Mouse (Mus musculus): ENCODE data around the gene Defb35. TPM values are rescaled to one million over a fixed set of nuclear protein-coding genes. Genes with fewer than 3 reads are reported as not detected.
"Not testable (repeated sequence)": the region's sequence is repeated elsewhere in the genome, so short reads cannot be mapped to it uniquely, and the experiment has no call there.

The Defb35 gene
- not detected for total RNA-seq (2018; cell fraction: chromatin; rRNA removed)
- total RNA-seq (2018; cell fraction: cytosol; rRNA removed): not detected
- not detected for total RNA-seq (2018; cell fraction: nucleus; rRNA removed)
- not detected in 3 replicates for polyA plus RNA-seq (2018)

DNA sequence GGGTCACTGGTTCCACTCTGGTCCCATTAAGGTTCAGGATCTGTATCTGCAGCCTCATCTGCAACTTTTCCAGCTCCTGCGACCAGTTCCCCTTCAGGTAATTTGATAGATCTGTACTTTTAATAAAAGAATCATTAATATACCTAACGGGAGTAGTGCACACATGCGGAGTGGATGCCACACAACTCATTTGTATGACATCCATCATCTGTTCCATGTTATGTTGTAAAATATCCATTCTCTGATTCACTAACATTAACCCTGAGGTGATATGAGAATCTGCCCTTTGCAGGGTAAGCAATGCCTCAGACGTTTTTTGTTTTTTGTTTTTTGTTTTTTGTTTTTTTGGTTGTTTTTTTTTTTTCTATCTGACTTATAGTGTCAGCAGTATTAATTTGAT lies at the start of gene Defb35:
Defb35 (plus strand) TSS at position 301 of the 400 bp plus-strand sequence.
- not testable (repeated sequence) for H3K36me3 ChIP-seq (ENCODE audit: inconsistent target); H3K79me2 ChIP-seq (ENCODE audit: inconsistent target); H3K27ac ChIP-seq; H3K4me3 ChIP-seq (ENCODE audit: inconsistent target)
- WGBS (ENCODE audit: missing documents): 60% methylated on average over 1 of the region's 4 CpGs

DNA sequence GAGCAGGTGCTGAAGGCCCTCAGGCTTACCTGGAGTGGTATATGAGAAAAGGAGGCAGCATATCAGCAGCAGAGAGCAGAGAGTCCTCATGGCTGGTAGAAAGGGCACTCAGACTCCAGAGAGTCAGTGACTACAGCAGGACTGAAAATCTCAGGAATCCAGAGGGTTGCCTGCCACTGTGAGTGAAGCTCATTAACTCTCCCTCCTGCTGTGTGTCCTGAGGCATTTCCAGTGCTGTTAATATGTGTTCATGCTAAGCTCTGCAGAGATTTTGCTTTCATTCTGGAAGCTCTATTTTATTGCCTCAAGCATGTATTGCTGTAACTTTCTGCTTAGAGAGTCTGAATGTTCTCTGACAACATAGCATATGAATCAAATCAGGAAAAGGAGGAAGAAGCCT lies 31.9 kb upstream of the Defb35 start, which contains the start of gene Defb11:
Defb11 (minus strand) TSS at position 123 of the 400 bp plus-strand sequence.
- H3K27ac ChIP-seq; H3K4me3 ChIP-seq (ENCODE audit: inconsistent target); H3K36me3 ChIP-seq (ENCODE audit: inconsistent target); H3K79me2 ChIP-seq (ENCODE audit: inconsistent target): not testable (repeated sequence)

DNA sequence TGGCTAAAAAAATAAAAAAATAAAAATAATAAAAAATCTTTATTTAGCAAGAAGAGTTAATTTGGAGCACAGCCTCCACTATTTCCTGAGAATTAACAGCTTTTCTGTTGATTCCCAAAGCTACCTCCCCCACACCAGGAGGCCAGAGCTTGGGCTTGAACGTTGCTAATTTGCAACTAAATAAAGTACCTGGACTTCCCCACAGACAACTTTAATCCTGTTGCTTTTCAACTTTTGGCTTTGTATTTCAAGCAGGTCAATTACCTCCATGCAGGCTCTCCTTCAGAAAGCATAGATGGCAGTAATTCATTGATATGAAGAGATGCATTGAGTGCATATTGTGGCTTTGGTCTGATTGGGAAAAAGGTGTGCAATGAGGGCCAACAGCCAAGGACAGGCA lies 26.2 kb upstream of the Defb35 start:
- no peaks in the 10 kb centered on the region for H3K36me3 ChIP-seq (ENCODE audit: inconsistent target)
- H3K79me2 ChIP-seq (ENCODE audit: inconsistent target): no peaks in the 10 kb centered on the region
- WGBS (ENCODE audit: missing documents): 43% methylated on average over 1 of the region's 1 CpGs
- no peak overlapping the region for H3K27ac ChIP-seq
- H3K4me3 ChIP-seq (ENCODE audit: inconsistent target): no peak overlapping the region

DNA sequence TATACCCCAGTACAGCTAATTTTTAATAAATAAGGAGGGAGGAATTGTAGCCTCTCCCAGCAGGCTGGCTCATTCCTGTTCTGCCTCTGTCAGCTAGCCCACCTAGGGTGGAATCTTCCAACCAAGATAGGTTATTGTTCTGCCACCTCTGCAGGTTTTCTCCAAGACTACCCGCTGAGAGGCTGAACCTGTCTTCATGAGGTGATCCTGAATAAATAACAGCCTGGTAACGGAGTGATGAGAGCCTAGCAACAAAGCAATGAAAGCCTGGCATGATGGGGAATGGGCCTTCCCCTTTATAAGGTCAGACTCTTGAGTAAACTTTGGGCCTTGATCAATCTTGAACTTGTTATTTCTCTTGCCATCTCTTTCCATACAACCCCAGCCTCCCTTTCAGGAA lies 25.6 kb upstream of the Defb35 start:
- Histone ChIP-seq H3K4me3 (ENCODE audit: inconsistent target) (no peak overlapping the region), H3K27ac (no peak overlapping the region), H3K36me3 (ENCODE audit: inconsistent target) (no peaks in the 10 kb centered on the region), H3K79me2 (ENCODE audit: inconsistent target) (no peaks in the 10 kb centered on the region)
- 34% methylated on average over 2 of the region's 2 CpGs for WGBS (ENCODE audit: missing documents)

DNA sequence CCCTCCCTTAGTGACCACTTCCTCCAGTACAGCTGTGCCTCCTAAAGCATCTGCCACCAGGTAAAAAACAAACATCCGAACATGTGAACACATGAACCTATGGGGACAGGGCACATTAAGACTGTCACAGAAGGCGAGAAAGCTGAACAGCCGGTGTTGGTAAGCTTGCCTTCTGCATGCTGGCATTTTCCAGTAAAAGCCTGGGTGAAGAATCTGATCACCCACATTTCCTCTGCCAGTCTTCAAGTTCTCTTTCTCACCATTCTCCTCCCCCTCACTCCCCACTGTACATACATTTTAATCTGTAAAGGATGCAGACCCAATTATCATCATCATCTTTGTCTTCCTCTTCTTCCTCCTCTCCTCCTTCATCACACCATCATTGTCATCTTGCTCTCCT lies 22.5 kb upstream of the Defb35 start:
- WGBS (ENCODE audit: missing documents): 81% methylated on average over 3 of the region's 3 CpGs
- no peak overlapping the region for H3K27ac ChIP-seq
- no peak overlapping the region for H3K4me3 ChIP-seq (ENCODE audit: inconsistent target)
- H3K36me3 ChIP-seq (ENCODE audit: inconsistent target): no peaks in the 10 kb centered on the region
- H3K79me2 ChIP-seq (ENCODE audit: inconsistent target): no peaks in the 10 kb centered on the region

DNA sequence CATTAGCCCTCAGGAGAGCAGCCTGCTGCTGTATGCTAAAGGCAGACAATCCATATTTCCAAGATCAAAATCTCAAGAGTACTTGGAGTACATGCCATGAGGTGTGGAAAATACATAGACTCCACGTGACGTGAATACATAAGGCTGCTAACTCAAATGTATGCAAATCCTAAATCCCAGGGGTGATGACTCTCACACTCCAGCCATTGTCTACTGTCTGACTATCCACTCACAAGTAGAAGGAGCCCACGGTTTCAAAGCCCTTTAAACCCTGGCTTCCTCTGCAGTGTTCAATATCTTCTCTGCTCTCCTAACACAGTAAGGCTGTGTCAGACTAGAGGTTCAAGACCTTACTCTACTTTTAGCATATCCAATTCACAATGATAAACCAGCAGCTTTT lies 7.4 kb upstream of the Defb35 start:
- not testable (repeated sequence) for H3K79me2 ChIP-seq (ENCODE audit: inconsistent target); H3K36me3 ChIP-seq (ENCODE audit: inconsistent target); H3K4me3 ChIP-seq (ENCODE audit: inconsistent target); H3K27ac ChIP-seq
- 80% methylated on average over 3 of the region's 3 CpGs for WGBS (ENCODE audit: missing documents)

DNA sequence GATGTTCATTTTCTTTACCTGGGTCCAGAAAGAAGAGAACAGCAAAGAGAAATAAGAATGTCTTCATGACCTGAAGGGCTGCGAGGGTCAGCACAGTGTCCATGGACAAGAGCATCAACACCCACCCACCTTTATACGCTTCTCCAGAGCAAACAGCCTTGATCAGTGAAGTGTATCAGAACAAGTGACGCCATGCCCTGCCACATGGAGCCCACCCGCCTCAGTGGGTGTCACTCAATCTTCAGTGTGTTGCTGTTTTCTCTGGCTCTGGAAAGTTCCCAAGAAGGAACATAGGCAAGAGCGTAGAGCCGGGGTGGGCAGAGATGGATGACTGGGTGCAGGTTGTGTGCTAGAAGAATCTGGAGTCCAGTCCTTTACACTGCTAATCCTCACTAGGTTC lies 5.5 kb upstream of the Defb35 start, which contains the start of gene Defb15:
Defb15 (minus strand) TSS at position 101 of the 400 bp plus-strand sequence.
- Histone ChIP-seq H3K27ac (no peak within 1 kb of the TSS), H3K79me2 (ENCODE audit: inconsistent target) (no peaks in the 10 kb centered on the region), H3K4me3 (ENCODE audit: inconsistent target) (no peak within 1 kb of the TSS), H3K36me3 (ENCODE audit: inconsistent target) (no peaks in the 10 kb centered on the region)
- WGBS (ENCODE audit: missing documents): 88% methylated on average over 6 of the region's 6 CpGs

DNA sequence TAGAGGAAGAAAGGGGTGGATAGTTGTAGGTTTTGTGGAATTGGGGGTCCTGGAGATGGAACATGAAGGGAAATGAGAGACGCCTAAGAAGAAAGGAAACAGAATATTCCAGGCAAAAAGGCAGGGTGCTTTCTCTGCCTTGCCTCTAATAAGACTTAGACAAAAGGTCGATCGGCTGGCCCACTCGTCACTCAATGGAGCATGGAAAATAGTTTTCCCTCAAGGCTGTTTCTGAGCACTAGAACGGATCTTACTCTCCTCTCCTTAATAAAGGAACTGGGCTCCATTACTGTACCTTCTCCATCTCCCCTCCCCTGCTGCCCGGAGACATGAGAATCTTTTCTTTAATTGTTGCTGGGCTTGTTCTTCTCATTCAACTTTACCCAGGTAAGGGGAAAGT lies 8.3 kb downstream of the Defb35 start, which contains the start of gene Defb13:
Defb13 (plus strand) TSS at position 301 of the 400 bp plus-strand sequence.
- H3K27ac ChIP-seq: no peak within 1 kb of the TSS
- H3K4me3 ChIP-seq (ENCODE audit: inconsistent target): no peak within 1 kb of the TSS
- 92% methylated on average over 6 of the region's 6 CpGs for WGBS (ENCODE audit: missing documents)
- H3K36me3 ChIP-seq (ENCODE audit: inconsistent target): no peaks in the 10 kb centered on the region
- no peaks in the 10 kb centered on the region for H3K79me2 ChIP-seq (ENCODE audit: inconsistent target)

DNA sequence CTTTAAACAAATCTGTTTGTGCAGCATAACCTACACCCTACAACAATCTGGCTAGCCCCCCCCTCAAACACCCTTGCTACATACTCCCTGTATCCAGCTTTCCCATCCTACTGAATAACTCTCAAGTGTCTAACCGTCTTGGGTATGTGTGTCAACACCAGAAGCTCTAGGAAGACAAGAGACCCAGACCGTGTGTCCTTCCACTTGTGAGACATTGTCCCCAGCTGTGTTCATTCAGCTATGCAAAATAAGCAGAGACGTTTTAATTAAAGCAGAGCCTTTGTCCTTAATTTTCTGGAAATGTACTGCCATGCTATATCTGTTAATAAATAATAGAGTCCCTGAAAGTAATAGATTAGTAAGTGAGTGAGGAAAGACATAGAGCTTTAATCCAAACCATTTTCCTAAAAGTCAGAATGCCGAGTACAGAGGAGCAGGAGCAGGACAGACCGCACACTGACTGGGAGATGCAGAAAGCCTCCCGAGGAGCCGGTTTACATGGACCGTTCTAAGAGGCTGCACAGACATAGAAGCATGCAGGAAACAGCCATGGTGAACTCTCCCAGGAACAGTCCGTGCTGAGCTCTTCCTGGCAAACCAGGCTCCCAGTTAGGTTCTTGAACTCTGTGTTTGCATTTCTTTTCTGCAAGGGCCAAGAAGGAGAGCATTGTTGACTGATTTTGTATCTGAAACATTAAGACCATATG lies 9.3 kb downstream of the Defb35 start:
- Histone ChIP-seq H3K27ac (no peak overlapping the region), H3K36me3 (ENCODE audit: inconsistent target) (no peaks in the 10 kb centered on the region), H3K79me2 (ENCODE audit: inconsistent target) (no peaks in the 10 kb centered on the region), H3K4me3 (ENCODE audit: inconsistent target) (no peak overlapping the region)
- 85% methylated on average over 9 of the region's 9 CpGs for WGBS (ENCODE audit: missing documents)

DNA sequence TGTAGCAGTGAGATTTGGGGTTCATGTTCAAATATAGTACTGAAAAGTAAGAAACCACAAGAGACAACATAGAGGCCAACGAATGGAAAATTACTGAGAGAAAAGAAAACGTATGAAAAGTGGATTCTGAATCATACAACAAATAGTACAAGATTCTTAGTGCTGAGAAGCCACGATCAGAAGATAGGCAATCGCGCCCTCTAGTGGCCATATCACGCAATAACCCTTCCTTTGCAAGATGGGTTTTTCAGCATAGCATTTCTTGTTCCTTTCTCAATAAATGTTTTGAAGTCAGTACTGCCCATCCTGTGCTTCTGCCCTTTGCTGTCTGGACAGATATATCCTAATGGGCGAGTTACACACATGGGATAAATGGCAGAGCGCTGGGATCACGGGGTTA lies 17.2 kb downstream of the Defb35 start:
- WGBS (ENCODE audit: missing documents): 7% methylated on average over 9 of the region's 9 CpGs
- Histone ChIP-seq H3K27ac (no peak overlapping the region), H3K36me3 (ENCODE audit: inconsistent target) (no peaks in the 10 kb centered on the region), H3K79me2 (ENCODE audit: inconsistent target) (no peaks in the 10 kb centered on the region), H3K4me3 (ENCODE audit: inconsistent target) (no peak overlapping the region)

DNA sequence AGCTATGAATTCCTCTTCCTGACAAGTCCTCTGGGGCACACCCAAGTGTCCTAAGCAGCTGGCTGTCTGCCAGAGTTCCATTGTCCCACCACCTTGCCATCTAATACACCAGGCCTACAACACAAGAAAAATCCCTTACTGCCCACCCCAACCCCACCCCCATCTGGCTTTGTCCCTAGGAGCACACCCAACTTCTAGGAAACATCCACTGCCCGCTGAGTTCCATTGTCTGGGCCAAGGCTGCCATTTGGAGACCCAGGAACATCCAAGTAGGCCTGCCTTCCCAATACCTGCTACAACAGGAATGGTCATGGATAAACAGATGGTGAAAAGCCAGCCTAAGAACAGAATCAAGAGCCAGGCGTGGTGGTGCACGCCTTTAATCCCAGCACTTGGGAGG lies 18.2 kb downstream of the Defb35 start:
- 68% methylated on average over 3 of the region's 3 CpGs for WGBS (ENCODE audit: missing documents)
- Histone ChIP-seq H3K36me3 (ENCODE audit: inconsistent target) (no peaks in the 10 kb centered on the region), H3K27ac (no peak overlapping the region), H3K79me2 (ENCODE audit: inconsistent target) (no peaks in the 10 kb centered on the region), H3K4me3 (ENCODE audit: inconsistent target) (no peak overlapping the region)

DNA sequence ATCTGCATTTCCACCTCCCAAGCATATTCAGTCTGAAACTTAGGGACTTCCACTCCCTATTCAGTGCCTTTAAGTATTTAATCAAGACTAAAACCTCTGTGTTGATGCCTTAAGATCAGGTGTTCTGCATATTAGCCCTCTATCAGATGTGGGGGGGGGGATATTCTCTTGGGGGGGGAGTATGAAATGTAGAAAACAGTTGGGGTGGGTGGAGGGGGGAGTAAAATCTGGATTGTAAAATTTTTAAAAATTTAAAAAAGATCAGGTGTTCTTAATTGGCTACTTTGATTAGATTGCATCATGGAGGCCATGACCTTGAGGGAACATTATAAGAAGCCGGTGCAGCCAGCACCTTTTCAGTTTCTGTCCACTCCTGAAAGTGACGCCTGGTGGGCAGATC lies 20.3 kb downstream of the Defb35 start, which contains the start of gene Fam90a1a:
Fam90a1a (plus strand) TSS at position 301 of the 400 bp plus-strand sequence.
- WGBS (ENCODE audit: missing documents): 100% methylated on average over 2 of the region's 2 CpGs
- Histone ChIP-seq H3K4me3 (ENCODE audit: inconsistent target) (no peak within 1 kb of the TSS), H3K79me2 (ENCODE audit: inconsistent target) (no peaks in the 10 kb centered on the region), H3K36me3 (ENCODE audit: inconsistent target) (no peaks in the 10 kb centered on the region), H3K27ac (no peak within 1 kb of the TSS)

DNA sequence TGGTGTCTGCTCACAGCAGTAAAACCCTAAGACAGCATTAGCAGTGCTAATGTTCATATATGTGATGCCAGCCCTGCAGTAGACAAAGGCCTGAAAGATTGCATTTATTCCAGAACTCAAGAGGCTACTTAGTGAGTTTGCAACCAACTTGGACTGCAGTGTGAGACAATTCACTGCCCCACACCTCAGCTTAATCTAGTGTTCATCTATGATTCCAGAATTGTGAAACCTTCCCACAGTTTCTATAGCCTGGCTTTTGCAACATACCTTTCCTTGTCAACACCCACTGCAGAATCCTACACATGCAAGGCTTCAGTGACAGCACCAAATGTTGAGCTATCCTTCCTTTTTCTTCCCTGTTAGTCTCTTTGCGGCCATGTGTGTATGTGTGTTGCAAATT lies 28.5 kb downstream of the Defb35 start:
- 55% methylated on average over 1 of the region's 1 CpGs for WGBS (ENCODE audit: missing documents)
- Histone ChIP-seq H3K27ac (no peak overlapping the region), H3K36me3 (ENCODE audit: inconsistent target) (no peaks in the 10 kb centered on the region), H3K79me2 (ENCODE audit: inconsistent target) (no peaks in the 10 kb centered on the region), H3K4me3 (ENCODE audit: inconsistent target) (no peak overlapping the region)

DNA sequence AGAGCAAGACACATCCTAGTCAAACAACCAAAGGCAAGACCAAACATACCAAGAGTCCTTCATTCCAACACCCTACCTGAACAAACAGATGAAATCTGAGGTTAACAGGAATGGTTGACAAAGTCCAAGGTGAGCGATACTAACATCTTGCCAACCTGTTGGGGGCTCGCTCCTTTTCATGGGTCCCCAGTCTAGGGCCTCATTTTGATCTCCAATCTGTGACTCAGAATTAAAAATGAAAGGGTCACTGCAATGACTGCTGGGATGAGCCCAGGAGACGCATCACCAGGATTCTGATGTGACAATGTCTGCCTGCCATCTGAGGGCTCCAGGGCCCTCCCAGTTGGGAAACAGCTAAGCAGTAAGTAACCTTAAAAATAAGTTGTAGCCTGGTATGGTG lies 31.3 kb downstream of the Defb35 start, which contains the start of gene Ccdc70:
Ccdc70 (plus strand) TSS at position 301 of the 400 bp plus-strand sequence.
- Histone ChIP-seq H3K79me2 (ENCODE audit: inconsistent target) (no peaks in the 10 kb centered on the region), H3K27ac (no peak within 1 kb of the TSS), H3K36me3 (ENCODE audit: inconsistent target) (no peaks in the 10 kb centered on the region), H3K4me3 (ENCODE audit: inconsistent target) (no peak within 1 kb of the TSS)
- WGBS (ENCODE audit: missing documents): 87% methylated on average over 3 of the region's 3 CpGs

DNA sequence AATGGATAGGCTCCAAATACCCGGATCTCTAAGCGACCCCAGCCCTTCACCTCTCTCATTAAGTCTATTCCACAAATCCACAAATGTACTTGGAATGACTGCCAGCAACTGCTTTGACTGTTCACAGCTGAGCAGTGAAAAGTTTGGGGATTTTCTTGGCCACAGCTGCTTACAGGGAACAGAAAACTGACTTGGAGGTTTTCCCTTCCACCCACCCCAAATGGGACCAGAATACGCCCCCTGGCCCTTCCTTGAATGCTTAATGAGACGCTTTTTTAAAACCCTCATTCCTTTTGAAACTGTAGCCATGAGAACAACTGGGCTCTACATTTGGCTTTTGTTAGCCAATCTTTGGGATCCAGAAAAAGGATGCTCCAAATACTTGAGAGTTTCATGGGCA lies 40.0 kb downstream of the Defb35 start:
- no peaks in the 10 kb centered on the region for H3K36me3 ChIP-seq (ENCODE audit: inconsistent target)
- WGBS (ENCODE audit: missing documents): 77% methylated on average over 4 of the region's 4 CpGs
- H3K27ac ChIP-seq: no peak overlapping the region
- no peak overlapping the region for H3K4me3 ChIP-seq (ENCODE audit: inconsistent target)
- no peaks in the 10 kb centered on the region for H3K79me2 ChIP-seq (ENCODE audit: inconsistent target)
